Mouse (Mus musculus) ES-CJ7 (cell line): ENCODE results near the gene Stim1.
"Not testable (repeated sequence)": the region's sequence is repeated elsewhere in the genome, so short reads cannot be mapped to it uniquely, and the experiment has no call there.

Experiments used
- DNase-seq: peaks from one replicate; pipeline ENCODE4 v3.0.0; 2011; ENCODE audit warnings: low read depth, low spot score

The Stim1 gene

DNA sequence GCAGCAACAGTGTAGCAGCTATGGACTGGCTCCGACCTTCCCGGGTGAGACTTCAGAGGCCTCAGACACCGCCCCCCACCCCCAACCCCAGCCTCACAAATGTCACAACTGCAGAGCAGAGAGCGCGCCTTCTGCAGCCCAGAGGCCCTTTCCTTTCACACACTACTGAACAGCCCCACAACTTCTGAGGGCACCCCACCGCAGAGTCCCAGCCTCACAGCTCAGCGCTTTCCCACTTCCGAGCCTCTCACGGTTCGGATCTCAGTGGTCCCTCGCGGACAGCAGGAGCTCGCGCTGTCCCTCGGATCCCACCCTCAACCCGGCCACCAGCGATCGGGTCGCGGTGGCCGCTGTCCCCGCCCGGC is 18.1 kb upstream of the Stim1 start:
- peak; percentile 41 for DNase-seq

DNA sequence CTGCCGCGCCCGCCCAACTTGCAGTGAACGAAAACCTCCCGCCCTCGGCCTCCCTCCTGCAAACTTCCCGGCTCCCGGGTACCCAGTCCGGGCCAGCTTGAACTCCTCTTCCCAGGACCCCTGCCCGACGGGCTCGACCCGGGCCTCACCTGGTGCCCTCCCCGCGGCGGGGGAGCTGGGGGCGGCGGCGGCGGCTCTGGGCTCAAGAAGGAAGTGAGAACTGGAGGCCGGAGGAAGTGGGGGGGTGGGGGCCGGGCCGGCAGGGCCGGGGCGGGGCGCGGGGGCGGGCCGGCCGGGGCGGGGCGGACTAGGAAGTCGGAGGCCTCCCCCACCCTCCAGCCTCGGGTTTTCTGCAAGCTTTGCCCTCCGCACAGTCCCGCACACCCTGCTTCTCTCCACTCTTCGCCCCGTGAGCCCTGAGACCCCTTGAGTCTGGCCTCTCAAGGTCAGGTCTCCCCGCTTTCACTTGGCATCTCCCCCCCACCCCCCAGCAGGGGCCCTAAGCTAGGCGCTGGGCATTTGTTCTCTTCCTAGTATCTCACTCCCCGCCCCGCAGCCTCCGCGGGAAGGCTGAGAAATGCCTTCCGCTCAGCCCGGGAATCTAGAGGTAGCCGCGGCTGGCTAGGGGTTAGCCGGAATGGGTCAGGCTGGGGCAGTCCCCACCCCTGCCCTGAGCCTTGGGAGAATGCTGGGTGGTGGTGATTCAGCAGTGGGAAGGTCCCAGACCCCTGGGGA is 17.5 kb upstream of the Stim1 start:
- DNase-seq: peak; percentile 54

DNA sequence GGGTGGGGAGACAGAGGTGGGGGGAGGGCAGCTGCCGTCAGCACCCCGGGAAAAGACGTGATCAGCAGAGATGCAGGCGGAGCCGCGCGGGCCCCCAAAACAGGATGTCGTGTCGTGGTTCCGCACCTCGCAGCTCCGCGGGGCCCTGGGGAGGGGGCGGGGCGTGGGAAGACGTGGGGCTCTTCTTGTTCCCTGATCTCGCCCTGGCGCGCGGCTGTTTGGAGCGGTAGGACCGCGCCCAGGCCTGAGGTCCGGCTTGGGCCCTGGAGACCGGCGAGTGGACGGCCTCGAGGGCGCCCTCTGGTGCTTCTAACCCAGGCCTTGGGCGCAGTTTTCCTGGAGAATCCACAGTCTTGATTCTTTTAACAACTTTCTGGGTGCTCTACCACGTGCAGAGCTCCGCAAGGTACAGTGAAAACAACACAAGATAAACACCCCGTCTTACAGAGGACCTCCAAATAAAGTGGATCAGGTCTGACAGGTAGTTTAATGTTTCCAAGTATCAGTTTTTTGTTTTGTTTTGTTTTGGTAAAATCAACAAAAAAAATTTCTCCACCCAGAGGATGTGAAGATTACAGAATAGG is 16.9 kb upstream of the Stim1 start:
- DNase-seq: peak; percentile 66

DNA sequence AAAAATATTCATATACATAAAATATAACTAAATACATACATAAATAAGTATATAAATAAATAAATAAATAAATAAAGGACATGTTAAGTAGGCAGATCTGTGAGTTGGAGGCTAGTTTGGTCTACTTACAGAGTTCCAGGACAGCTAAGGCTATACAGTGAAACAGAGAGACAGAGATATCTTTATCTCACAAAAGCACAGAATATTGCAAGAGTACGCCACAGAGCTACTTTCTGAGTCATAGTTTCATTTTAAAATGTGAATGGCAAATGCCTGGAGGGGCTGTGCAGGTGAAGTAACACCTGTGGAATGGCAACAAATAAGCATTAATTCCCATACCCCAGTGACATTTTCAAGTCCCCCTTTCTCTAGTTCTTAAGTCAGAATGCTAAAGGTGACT is 14.0 kb upstream of the Stim1 start:
- no peak for DNase-seq

DNA sequence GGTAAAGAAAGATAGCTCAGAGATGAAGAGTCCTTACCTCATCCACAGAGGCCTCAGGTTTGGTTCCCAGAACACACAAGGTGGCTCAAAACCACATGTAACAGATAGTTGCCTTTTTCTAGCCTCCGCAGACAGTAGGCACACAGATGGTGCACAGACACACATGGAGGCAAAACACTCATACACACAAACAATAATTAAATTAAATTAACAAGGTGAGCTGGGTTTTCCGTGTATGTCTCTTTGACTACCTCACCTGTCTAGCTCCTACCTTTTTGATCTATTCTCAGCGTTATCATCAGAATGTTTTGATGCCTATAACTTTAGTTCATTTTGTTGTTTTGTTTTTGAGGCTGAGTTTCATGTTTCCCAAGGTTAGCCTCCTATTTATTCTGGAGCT is 11.7 kb upstream of the Stim1 start, which contains the start of gene Rhog:
Gene Rhog (minus strand): TSS at position 101 of the 400 bp plus-strand sequence.
- no peak for DNase-seq

DNA sequence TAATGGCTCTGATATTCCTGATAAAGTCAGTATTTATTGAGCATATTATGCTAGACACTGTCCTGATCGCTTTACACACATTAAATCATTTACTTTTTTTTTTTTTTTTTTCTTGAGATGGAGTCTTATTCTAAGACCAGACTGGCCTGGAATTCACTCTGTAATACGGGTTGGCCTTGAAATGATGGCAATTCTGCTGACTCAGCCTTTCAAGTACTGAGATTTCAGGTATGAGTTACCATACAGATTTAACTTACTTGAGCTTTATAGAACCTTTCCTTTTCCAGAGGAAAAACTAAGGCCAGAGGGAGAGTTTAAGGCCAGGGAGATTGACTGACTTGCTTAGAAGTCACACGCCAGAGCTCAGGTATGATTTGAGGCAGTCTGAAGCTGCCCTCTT is 11.0 kb upstream of the Stim1 start:
- no peak for DNase-seq

DNA sequence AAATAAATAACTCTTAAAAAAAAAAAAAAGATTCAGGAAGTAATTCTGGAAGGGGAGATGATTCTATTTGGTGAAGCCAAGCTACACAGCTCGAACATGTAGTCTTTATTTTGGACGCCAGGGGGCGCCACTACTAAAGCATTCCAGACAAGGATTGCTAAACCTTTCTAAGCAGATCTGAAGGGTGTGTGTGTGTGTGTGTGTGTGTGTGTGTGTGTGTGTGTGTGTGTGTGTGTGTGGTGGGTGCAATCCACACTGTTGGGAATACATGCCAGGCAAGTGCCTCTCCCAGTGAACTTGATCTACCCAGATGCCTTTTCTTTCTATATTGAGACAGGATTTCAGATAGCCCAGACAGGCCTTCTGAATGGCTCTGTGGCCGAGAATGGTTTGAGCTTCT is 9.4 kb upstream of the Stim1 start:
- peak; percentile 71 for DNase-seq

DNA sequence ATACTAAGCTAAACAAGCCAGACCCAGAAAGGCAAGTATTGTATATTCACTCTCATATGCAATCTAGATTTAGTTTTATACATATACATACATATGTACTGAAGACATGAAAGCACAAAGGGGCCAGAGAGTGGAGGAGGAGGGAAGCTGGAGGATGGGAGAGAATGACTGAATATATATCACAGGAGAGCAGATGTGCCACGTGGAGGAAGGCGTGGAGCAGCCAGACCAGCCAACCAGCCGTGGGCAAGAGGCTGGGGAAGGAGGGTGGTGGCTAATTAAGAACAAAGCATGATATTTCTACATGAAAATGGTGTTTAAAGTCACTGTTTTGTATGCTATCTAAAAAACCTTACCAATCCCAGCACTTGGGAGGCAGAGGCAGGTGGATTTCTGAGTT is 8.9 kb upstream of the Stim1 start:
- DNase-seq: no peak

DNA sequence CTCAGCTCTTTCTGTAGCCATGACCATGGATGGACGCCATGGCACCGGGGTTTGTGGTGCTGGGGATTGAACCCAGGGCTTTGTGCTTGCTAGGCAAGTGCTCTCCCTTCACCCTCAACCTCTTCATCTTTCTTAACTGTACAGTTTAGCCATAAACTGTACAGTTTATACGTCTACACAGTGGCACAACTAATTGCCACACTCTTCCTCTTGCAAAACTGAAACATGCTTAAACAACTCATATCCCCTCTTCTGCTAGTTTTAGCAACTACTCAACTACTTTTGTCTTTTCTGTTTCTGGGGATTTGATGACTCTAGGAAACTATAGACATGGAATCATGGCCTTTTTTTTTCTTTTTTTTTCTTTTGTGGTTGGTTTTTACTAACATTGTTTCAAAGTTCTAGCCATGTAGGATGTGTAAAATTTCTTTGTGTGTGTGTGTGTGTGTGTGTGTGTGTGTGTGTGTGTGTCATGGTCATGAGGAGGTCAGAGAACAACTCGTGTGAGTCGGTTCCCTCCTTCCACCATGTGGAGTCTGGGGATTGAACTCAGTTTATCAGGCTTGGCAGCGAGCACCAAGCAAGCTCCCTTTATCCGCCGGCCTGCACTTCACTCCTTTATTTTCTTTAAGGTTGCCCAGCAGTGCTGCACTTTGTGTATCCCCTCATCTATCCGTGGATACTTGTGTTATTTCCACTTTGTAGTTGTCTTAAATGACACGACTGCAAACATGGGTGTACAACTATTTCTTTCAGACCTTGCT is 7.7 kb upstream of the Stim1 start:
- no peak for DNase-seq

DNA sequence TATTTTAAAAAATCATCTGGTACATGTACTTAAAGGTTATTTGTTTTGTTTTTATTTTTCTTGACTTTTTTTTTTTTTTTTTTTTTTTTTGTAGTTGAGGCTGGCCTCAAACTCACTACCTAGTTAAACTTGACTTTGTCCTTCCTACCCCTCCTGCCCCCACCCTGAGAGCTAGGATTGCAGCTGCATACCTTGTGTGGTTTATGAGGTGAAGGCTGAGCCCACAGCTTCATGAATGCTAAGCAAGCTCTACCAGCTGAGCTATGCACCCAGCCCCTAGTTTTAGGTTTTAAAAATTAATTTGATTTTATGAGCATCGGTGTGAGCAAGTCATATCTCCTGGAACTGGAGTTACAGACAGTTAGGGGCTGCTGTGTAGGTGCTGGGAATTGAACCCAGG is 7.1 kb upstream of the Stim1 start:
- DNase-seq: no peak

DNA sequence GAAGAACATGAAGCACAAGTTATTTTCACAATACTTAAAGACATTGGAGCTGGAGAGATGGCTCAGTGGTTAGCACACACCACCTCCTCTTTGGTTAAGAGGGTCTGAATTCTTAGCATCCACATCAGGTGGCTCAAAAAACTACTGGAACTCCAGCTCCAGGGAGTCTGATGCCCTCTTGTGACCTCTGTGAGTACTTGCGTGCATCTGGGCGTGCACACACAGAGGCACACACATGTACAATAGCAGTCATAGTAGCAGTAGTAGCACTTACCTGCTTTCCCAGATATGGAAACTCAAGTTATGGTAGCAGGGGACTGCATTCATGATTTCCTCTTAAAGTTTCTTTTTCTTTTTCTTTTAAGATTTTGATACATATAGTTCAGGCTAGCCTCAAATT is 4.6 kb upstream of the Stim1 start:
- peak; percentile 34 for DNase-seq

DNA sequence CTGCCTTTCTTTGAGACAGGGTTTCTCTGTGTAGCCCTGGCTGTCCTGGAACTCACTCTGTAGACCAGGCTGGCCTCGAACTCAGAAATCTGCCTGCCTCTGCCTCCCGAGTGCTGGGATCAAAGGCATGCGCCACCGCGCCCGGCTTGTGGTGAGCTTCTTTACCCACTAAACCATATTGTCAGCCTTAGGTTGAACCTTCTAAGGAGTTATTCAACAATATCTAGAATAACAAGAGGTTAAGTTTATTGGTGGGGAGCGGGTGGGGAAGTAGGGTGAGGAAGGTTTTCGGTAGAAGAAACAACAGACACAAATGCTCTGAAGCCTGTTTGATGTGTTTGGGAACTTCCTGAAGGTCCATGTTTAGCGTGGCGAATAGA is 1.6 kb upstream of the Stim1 start:
- DNase-seq: not testable (repeated sequence)

DNA sequence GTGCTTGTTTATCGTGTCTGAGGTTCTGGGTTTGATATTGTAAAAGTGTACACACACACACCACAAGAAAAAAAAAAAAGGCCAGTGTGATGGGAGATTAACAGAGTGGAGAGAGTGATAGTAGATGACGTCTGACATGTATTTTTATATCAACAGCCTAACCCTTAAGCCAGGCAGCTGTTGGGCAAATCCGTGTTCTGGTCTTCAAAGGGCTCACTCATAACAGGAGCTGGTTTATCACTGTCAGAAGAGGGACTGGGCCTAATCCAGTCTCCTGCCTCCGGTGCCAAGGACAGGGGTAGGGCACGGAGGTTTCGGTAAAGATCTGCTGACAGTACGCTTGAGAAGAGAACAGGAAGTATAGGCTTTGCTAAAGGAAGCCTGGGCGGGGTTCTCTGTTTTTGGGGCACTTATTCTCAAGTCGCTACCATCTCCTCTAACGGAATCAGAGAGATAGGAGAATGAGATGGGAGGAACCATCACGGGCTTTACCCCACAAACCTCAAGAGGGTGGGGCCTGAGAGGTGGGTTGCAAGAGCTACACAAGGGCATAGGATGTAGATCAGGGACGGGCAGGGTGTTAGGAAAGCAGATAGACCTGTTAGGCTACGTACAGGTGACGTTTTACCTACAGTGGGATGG is 1.1 kb upstream of the Stim1 start:
- DNase-seq: no peak

DNA sequence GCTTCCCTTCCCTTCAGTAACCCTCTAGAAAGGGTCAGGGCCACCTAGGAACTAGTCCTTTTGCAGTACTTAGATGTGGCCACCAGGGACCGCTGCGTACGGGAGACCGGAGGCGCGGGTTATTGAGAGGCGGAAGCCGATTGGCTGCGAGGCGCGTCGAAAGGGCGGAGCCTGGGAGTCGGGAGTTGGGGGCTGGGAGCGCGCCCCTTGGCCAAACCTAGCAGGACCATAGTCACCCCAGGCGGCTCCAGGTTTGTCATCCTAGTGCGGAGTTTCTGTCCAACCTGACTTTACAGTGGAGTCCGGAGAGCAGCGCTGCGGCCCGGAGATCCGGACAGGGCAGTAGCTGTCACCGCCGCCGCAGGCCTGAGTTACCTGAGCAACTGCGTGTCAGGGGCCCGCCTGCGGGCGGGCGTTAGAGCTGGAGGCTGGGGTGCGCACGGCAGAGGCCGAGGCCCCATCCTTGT is 460 bp upstream of the Stim1 start:
- DNase-seq: peak; percentile 92

DNA sequence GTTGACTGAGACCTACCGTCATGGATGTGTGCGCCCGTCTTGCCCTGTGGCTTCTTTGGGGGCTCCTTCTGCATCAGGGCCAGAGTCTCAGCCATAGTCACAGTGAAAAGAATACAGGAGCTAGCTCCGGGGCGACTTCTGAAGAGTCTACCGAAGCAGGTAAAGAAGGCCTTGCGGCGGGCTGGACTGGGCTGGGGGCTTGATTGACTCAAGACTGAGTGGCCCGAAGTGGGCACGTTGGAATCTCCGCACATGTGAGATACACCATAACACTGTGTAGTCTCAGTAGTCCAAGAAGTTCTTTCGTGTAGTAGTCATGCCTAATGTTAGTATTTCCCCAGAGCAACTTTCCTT is 766 bp downstream of the Stim1 start:
- DNase-seq: no peak

DNA sequence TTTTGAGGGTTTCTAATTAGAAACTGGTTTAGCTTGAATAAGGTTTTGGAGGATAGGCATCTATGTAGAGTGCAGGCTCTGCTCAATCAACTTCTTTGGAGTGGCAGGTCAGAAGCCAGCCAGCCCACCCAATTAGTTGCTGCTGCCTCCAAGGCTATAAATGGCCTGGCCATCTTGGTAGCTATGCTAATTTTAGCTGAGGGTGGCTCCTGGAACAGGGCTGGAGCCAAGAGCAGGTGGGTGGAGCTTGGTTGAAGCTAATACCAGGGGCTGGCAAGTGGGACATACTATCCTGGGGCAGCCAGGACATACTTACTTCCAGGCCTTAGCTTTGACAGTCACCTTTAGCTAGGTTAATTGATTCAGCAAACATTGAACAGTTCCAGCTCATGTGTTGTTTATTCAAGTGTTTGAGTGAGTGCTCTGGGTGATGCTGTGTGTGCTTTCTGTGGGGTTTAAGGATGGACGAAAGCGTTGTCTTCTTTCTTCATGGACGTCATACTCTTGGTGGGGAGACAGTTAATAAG is 4.9 kb downstream of the Stim1 start:
- no peak for DNase-seq

DNA sequence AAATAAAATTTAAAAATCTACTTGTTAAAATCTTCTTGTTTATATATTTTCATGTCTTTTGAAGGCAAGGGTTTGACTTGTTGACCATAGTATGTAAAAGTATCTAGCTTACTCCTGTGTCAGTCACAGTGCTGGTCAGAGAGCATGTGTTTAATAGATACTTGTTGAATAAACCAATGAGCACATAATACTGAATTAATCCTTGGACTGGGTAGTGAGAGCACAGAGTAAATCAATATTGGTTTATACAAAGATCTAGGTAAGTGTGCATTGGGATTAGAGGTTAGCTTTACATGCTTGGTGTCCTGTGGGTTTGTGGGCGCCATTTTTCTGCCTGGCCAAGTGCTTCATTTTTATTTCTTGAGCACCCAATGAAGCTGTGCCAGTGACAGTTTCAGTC is 13.8 kb downstream of the Stim1 start:
- DNase-seq: no peak

DNA sequence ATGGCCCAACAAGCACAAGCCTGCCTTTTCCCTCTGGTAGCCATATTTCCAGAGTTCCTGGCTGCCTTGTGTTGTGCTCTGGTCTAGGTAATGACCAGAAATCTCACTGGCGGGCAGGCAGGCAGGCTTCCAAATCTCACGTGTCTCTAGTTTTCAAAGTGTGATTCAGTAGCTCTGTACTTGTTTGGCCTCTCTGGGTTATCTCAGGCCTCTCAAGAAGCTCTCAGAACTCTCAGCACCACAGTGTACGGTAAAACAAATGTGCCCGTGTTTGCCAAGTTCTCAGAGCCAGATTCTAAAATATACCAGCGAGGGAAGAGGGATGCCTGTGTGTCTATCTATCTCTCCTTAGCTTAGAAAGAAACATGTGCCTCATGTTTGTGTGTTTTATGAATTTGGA is 14.7 kb downstream of the Stim1 start:
- no peak for DNase-seq

DNA sequence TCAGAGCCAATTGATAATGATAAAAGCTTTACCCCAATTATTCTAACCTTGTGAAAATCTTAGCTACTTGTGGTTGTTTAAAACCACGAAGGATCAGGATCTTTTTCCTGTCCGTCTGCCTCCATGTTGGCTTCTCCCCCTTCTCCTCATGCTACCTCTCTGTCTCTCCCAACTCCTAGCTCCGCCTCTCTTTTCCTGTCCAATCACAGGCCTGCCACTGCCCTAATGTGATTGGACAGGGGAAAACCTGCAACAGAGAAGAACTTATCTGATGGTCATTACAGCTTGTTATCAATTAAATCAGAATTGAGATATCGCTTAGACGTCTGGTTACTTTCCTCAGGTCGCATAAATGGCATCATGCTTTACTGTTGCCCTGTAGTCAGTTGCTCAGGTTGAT is 21.9 kb downstream of the Stim1 start:
- peak; percentile 46 for DNase-seq

DNA sequence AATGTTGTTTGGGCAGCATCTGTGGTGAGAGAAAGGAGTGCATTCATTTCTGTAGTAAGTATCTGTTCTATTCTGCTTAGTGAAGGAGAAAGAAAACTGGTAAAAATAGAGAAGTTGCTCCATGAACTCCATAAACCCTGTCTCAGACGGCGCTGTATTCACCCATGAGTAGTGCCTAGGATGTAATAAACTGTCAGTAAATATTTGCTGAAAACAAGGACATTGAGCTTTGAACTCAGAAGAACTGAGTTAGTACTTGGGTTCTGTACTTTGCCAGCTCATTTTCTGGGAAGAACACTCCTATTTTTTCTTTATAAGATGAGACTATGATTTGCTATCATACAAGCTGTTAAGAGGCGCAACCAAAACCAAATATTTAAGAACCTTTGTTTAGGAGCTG is 24.6 kb downstream of the Stim1 start:
- no peak for DNase-seq

DNA sequence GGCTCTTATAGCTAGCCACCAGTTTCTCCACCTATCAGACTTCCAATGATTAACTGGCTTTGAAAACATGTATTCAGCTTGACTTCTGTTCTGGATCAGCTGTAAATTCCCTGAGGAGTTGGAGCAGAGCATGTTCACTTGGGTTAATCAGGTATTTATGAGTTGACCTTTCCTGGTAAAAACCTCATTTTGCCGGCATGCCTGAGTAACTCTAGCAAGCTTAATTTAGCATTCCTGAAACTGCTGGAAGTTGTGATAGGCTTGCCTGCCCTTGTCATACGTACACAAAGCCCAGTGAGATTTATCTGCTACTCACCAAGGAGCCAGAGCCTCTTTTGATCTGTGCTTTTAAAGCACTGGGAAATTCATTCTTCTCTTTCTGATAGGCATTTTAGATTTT is 25.6 kb downstream of the Stim1 start:
- no peak for DNase-seq

DNA sequence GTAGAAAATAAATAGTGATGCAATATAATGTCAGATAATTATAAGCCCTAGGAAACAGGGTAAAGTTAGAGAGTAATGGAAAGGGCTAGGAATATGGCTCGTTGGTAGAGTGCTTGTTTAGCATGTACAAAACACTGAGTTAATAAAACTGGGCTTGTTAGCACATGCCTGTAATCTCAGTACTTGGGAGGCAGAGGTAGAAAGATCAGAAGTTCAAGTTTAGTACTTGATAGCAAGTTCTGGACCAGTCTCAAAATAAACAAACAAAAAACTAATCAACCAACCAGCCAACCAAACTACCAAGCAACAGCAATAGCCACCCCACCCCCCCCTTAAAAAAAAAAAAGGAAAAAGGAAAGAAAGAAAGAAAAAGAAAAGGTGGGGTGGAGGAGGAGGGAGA is 33.2 kb downstream of the Stim1 start:
- no peak for DNase-seq
